Mouse (Mus musculus) macrophage (primary cell): ENCODE data around the gene Ebf1. TPM values are rescaled to one million over a fixed set of nuclear protein-coding genes. Genes with fewer than 3 reads are reported as not detected.

ENCODE experiments used
- H3K27ac ChIP-seq: fragments of 350-480 bp; formaldehyde crosslinking; 2 replicates; pipeline ENCODE4 v1.9.0; 2021
- H3K36me3 ChIP-seq: fragments of 350-480 bp; formaldehyde crosslinking; 2 replicates; pipeline ENCODE4 v1.9.0; 2021; ENCODE audit errors: inconsistent target
- H3K4me3 ChIP-seq: fragments of 350-480 bp; formaldehyde crosslinking; 2 replicates; pipeline ENCODE4 v1.9.0; 2021; ENCODE audit errors: inconsistent target
- H3K79me2 ChIP-seq: fragments of 350-480 bp; formaldehyde crosslinking; 2 replicates; pipeline ENCODE4 v1.9.0; 2021; ENCODE audit errors: inconsistent target
- WGBS: methylation state at CpG from one replicate; pipeline ENCODE4 v1.1.7; 2026; ENCODE audit warnings: inconsistent platforms; ENCODE audit not compliant: missing documents; 5-methylcytosine and 5-hydroxymethylcytosine counted together
- polyA plus RNA-seq: library from polyadenylated mRNA; stranded (reverse); fragments of 250-400 nt; gene quantifications from 3 replicates; pipeline ENCODE4 v1.2.4, GENCODE M21; 2018; ENCODE audit warnings: inconsistent platforms

The Ebf1 gene
- polyA plus RNA-seq, 1 experiment from 2014 or later: 0.04 TPM

- H3K79me2 ChIP-seq: no peaks in the 10 kb centered on the region
- no peak overlapping the region for H3K4me3 ChIP-seq
- 85% methylated on average over 5 of the region's 5 CpGs for WGBS
- no peak overlapping the region for H3K27ac ChIP-seq
- H3K36me3 ChIP-seq: no peaks in the 10 kb centered on the region
These were observed 408.9 kb downstream of the Ebf1 start for GRCm38 (mm10) chr11:45026012-45026411.

GRCm38 (mm10) chr11:45026674-45027073, 409.6 kb downstream of the Ebf1 start:
- Histone ChIP-seq H3K4me3 (no peak overlapping the region), H3K36me3 (no peaks in the 10 kb centered on the region), H3K79me2 (no peaks in the 10 kb centered on the region), H3K27ac (no peak overlapping the region)
- 45% methylated on average over 11 of the region's 11 CpGs for WGBS

GRCm38 (mm10) chr11:45027076-45027475, 410.0 kb downstream of the Ebf1 start:
- no peak overlapping the region for H3K4me3 ChIP-seq
- no peaks in the 10 kb centered on the region for H3K36me3 ChIP-seq
- H3K79me2 ChIP-seq: no peaks in the 10 kb centered on the region
- H3K27ac ChIP-seq: no peak overlapping the region
- 56% methylated on average over 7 of the region's 7 CpGs for WGBS

- 87% methylated on average over 3 of the region's 7 CpGs for WGBS
- no peaks in the 10 kb centered on the region for H3K79me2 ChIP-seq
- no peak overlapping the region for H3K27ac ChIP-seq
These were observed 438.9 kb downstream of the Ebf1 start for GRCm38 (mm10) chr11:45055744-45056610.

More at GRCm38 (mm10) chr11:45055744-45056610, 438.9 kb downstream of the Ebf1 start:
- no peak overlapping the region for H3K4me3 ChIP-seq
- no peaks in the 10 kb centered on the region for H3K36me3 ChIP-seq

Other genes with a start within 250 kb of the Ebf1 start
- 0.74 to 0.98 TPM (median 0.98 TPM) in 3 replicates for gene Il12b, start 217.3 kb upstream of the Ebf1 start, polyA plus RNA-seq
- 12.0 to 18.8 TPM (median 18.2 TPM) in 3 replicates for gene Ublcp1, start 146.8 kb upstream of the Ebf1 start, polyA plus RNA-seq
- 22.5 to 32.8 TPM (median 26.5 TPM) in 3 replicates for gene Rnf145, start 98.4 kb upstream of the Ebf1 start, polyA plus RNA-seq